Mouse (Mus musculus) olfactory bulb, adult 2 months (tissue): ENCODE measurements at regions not wholly inside any gene's neighbourhood (a gene's known extent, or its start where the extent isn't known, plus 50 kb on each side); places are given as distances from the start of the nearest gene placed in this dataset.

Source experiments
- CTCF ChIP-seq: fragments of 200-500 bp; IDR thresholded peaks from 2 replicates; pipeline ENCODE4 v1.5.1; 2012; ENCODE audit warnings: low read depth, mild to moderate bottlenecking, low read length, moderate library complexity; ENCODE audit not compliant: insufficient read depth
- POLR2A ChIP-seq: fragments of 200-500 bp; IDR thresholded peaks from 2 replicates; pipeline ENCODE4 v1.6.1; 2012; ENCODE audit warnings: mild to moderate bottlenecking, low read depth, low read length, moderate library complexity; ENCODE audit not compliant: insufficient read depth

GRCm38 (mm10) chr1:90509371-90509770 is 93.4 kb upstream of the Cops8 start:
- TF ChIP-seq CTCF (no peak), POLR2A (no peak)
